In genomic region chr17:37283360-37283759, GRCm38 (mm10) we compare ENCODE assay signal across 24 mouse cellular contexts. TPM values are rescaled to one million over a fixed set of nuclear protein-coding genes. Genes with fewer than 3 reads are reported as not detected.
DNase-seq lines count a peak whose midpoint lies in the region; ATAC-seq and TF ChIP-seq lines count a peak whose summit lies in the region.
"Had no signal": no experiment of that assay in that cellular context is flagged by ENCODE, and none has a peak within 500 bp of the region (broad histone marks: within the 10 kb centered on the region; RNA-seq: fewer than 3 reads in every experiment).

Gene Olfr99, minus strand, starts transcription at chr17:37283460.

- TF ChIP-seq POLR2A in CH12.LX (IDR thresholded peaks at IDR 0.05; ENCODE audit: low read depth, low read length), result no peak

- no peak for ATAC-seq in heart, embryonic 11.5 days (replicated peaks; ENCODE audit: insufficient number of reproducible peaks, low FRiP score, low TSS enrichment)
- ATAC-seq: activated CD4-positive, CD25-positive, alpha-beta regulatory T cell, adult 4 months; CD4-positive, CD25-positive, alpha-beta regulatory T cell, adult 4 months; Patski had no signal

- dilution Hi-C loops in CH12.LX (cut with MboI; ENCODE audit: extremely low pct_ligation_motif_present, extremely low pct_unique_long_range_greater_than_20kb, low sequenced_read_pairs), result no loop called here

- H3K4me3 ChIP-seq in CH12.LX (replicated peaks in 1 of 3; ENCODE audit: low read depth in 2 of 3, low read length in 2 of 3, poor library complexity in 1 of 3), result no peak within 1 kb of the TSS
- H3K4me3 ChIP-seq in heart, embryonic 11.5 days (ENCODE audit: low read depth, low read length), result no peak within 1 kb of the TSS

- WGBS in heart, embryonic 11.5 days (ENCODE audit: insufficient replicate concordance), result 64% methylated on average over 1 of the region's 1 CpGs

- in situ Hi-C loops in CH12.LX (cut with MboI; ENCODE audit: low pct_ligation_motif_present, low pct_unique_long_range_greater_than_20kb, low sequenced_read_pairs), result no loop called here

- peaks cover 0 to 5% of the 10 kb centered on the region in 2 experiments; a peak in 1 of 4 replicates for H3K4me1 ChIP-seq in CH12.LX (ENCODE audit: control insufficient read depth in 1 of 2, insufficient read depth in 2 of 2)
- H3K4me1 ChIP-seq in heart, embryonic 11.5 days (ENCODE audit: control insufficient read depth, insufficient read depth, low read length), result no peaks in the 10 kb centered on the region

- TF ChIP-seq RAD21 in CH12.LX (IDR thresholded peaks at IDR 0.05; ENCODE audit: low read depth, low read length), result no peak

- no peak within 1 kb of the TSS for H3K9ac ChIP-seq in CH12.LX (ENCODE audit: insufficient read depth, low read depth)
- no peak within 1 kb of the TSS for H3K9ac ChIP-seq in heart, embryonic 11.5 days (ENCODE audit: low read depth, low read length)

- H3K4me2 ChIP-seq in CH12.LX (ENCODE audit: insufficient read depth, low read depth, poor library complexity, severe bottlenecking), result no peak within 1 kb of the TSS
- no peak within 1 kb of the TSS for H3K4me2 ChIP-seq in heart, embryonic 11.5 days

- H3K36me3 ChIP-seq in CH12.LX (replicated peaks in 1 of 2; ENCODE audit: control insufficient read depth in 1 of 2, insufficient read depth in 1 of 2, low read length in 1 of 2), result peaks cover 9 to 25% of the 10 kb centered on the region in 2 experiments
- no peaks in the 10 kb centered on the region for H3K36me3 ChIP-seq in heart, embryonic 11.5 days (ENCODE audit: control insufficient read depth, insufficient read depth, low read length)
- H3K36me3 ChIP-seq: G1E had no signal

- DNase-seq in CH12.LX (ENCODE audit: extremely low read depth), result no peak
- DNase-seq: adrenal gland, adult 2 months; adrenal gland, adult 8-10 months; adrenal gland, postnatal 10 days; adrenal gland, postnatal 14 days; adrenal gland, postnatal 25 days; adrenal gland, postnatal 36 days; B cell, adult 2 months; cerebellum, adult 11 months; cerebellum, adult 11-12 months; cerebellum, adult 18-20 months; cerebellum, adult 2 months; cerebellum, adult 8-10 months had no signal

- no peaks in the 10 kb centered on the region for H3K27me3 ChIP-seq in CH12.LX (replicated peaks)
- H3K27me3 ChIP-seq in heart, embryonic 11.5 days (ENCODE audit: control insufficient read depth, insufficient read depth, low read length), result no peaks in the 10 kb centered on the region
- H3K27me3 ChIP-seq: Patski had no signal

- no peaks in the 10 kb centered on the region for H3K9me3 ChIP-seq in CH12.LX (replicated peaks; ENCODE audit: low read length)
- no peaks in the 10 kb centered on the region for H3K9me3 ChIP-seq in heart, embryonic 11.5 days (replicated peaks; ENCODE audit: control insufficient read depth, low read length)
- H3K9me3 ChIP-seq: G1E had no signal

- no peak for TF ChIP-seq CTCF in CH12.LX (conservative IDR thresholded peaks at IDR 0.05 in 1 of 2, IDR thresholded peaks at IDR 0.05 in 1 of 2; ENCODE audit: low read depth in 2 of 2, low read length in 2 of 2)

- TF ChIP-seq EP300 in CH12.LX (IDR thresholded peaks at IDR 0.05; ENCODE audit: low read length), result no peak

- no peaks in the 10 kb centered on the region for H3K79me2 ChIP-seq in CH12.LX (replicated peaks; ENCODE audit: control insufficient read depth, extremely low read depth, insufficient read depth, poor library complexity, severe bottlenecking)

- no peak within 1 kb of the TSS for H3K27ac ChIP-seq in CH12.LX (ENCODE audit: insufficient read depth, low read depth)
- H3K27ac ChIP-seq in heart, embryonic 11.5 days (ENCODE audit: low read depth, low read length), result no peak within 1 kb of the TSS

TF ChIP-seq in CH12.LX, 34 proteins besides CTCF, POLR2A, EP300 and RAD21:
- TF ChIP-seq ZNF384 (IDR thresholded peaks at IDR 0.05; ENCODE audit: low read depth, low read length), result 0 out of 2 replicates have a peak, but pooled peaks have one; percentile 28
- TF ChIP-seq MXI1 (IDR thresholded peaks at IDR 0.05; ENCODE audit: low read depth, low read length), result no peak

RNA-seq across cellular contexts. Expression of gene Olfr99, which starts in this region (rescaled TPM):
- total RNA-seq in CH12.LX (2012; rRNA removed) (0.08 and 0.25 TPM in 2 replicates), CH12.LX (2014; rRNA removed) (not detected in 2 replicates)
- polyA plus RNA-seq in CH12.LX (2012; ENCODE audit: insufficient read length, low read depth), result 2.2 and 3.4 TPM in 2 replicates
- not detected in 2 replicates for polyA plus RNA-seq in heart, embryonic 11.5 days (2014; fragmentation: Nextera tagmentation; extraction: Ambion mirVana)
- total RNA-seq: adrenal gland, adult 18-20 months; adrenal gland, adult 2 months; adrenal gland, adult 8-10 months; adrenal gland, postnatal 10 days; adrenal gland, postnatal 14 days; adrenal gland, postnatal 25 days; adrenal gland, postnatal 36 days; adrenal gland, postnatal 4 days; ES-E14; G1E; MEL had no signal
- polyA plus RNA-seq: adrenal gland, adult 2 months; brain, embryonic 14.5 days; C2C12; cerebellum, adult 2 months; G1E had no signal
